Mouse (Mus musculus) heart, postnatal 0 days (tissue): ENCODE data around the gene Adamts5. TPM values are rescaled to one million over a fixed set of nuclear protein-coding genes. Genes with fewer than 3 reads are reported as not detected.

Experiments
- ATAC-seq: fragments of 200-750 bp; cut with Nextera tagmentation; 2 replicates; pipeline ENCODE4 v1.8.0; 2017; ENCODE audit warnings: low read depth, moderate number of reproducible peaks, moderate library complexity; ENCODE audit not compliant: insufficient read depth
- DNase-seq: peaks from one replicate; pipeline ENCODE4 v3.0.0-alpha.2; 2016; ENCODE audit warnings: low spot score
- H3K27ac ChIP-seq: fragments of 300-500 bp; sonication (generic); 2 replicates; pipeline ENCODE4 v1.5.1; 2014; ENCODE audit warnings: low read depth, mild to moderate bottlenecking
- H3K27me3 ChIP-seq: fragments of 300-500 bp; sonication (generic); 2 replicates; pipeline ENCODE4 v1.6.1; 2014; ENCODE audit warnings: low read length, mixed read lengths; ENCODE audit not compliant: control insufficient read depth, insufficient read depth
- H3K36me3 ChIP-seq: fragments of 300-500 bp; sonication (generic); replicated peaks from 2 replicates; pipeline ENCODE4 v1.6.1; 2014; ENCODE audit warnings: low read length, mixed read lengths; ENCODE audit not compliant: control insufficient read depth, insufficient read depth
- H3K4me1 ChIP-seq: fragments of 300-500 bp; sonication (generic); 2 replicates; pipeline ENCODE4 v1.6.1; 2014; ENCODE audit warnings: antibody characterized with exemption; ENCODE audit not compliant: control insufficient read depth, insufficient read depth
- H3K4me2 ChIP-seq: fragments of 300-500 bp; sonication (generic); 2 replicates; pipeline ENCODE4 v1.6.1; 2014; ENCODE audit warnings: low read depth, mild to moderate bottlenecking, low read length, moderate library complexity
- H3K4me3 ChIP-seq: fragments of 300-500 bp; sonication (generic); 2 replicates; pipeline ENCODE4 v1.5.1; 2014; ENCODE audit warnings: low read depth, low read length
- H3K9ac ChIP-seq: fragments of 300-500 bp; sonication (generic); replicated peaks from 2 replicates; pipeline ENCODE4 v1.6.1; 2014; ENCODE audit warnings: low read depth, low read length, mixed read lengths
- H3K9me3 ChIP-seq: fragments of 300-500 bp; sonication (generic); replicated peaks from 2 replicates; pipeline ENCODE4 v1.6.1; 2016; ENCODE audit warnings: low read length; ENCODE audit not compliant: control insufficient read depth
- CTCF ChIP-seq: IDR thresholded peaks from 2 replicates; pipeline ENCODE4 v1.5.1; 2016; ENCODE audit warnings: antibody characterized with exemption, control low read depth, low read depth
- EP300 ChIP-seq: IDR thresholded peaks from 2 replicates; pipeline ENCODE4 v1.6.1; 2016; ENCODE audit warnings: antibody characterized with exemption, low read depth
- WGBS: fragments of 180-500 bp; shearing (Covaris S2); extraction: QIAGEN DNeasy Blood & Tissue Kit; methylation state at CpG from one replicate; pipeline ENCODE4 v1.1.7; 2014; 5-methylcytosine and 5-hydroxymethylcytosine counted together
- polyA plus RNA-seq: library from polyadenylated mRNA; unstranded; fragments of >200 nt; fragmentation: Nextera tagmentation; extraction: Ambion mirVana; gene quantifications from 2 replicates; pipeline ENCODE4 v1.2.1, GENCODE M21; 2015
- total RNA-seq: library from RNA; depleted of rRNA; stranded (reverse); fragments of >200 nt; gene quantifications from 2 replicates; pipeline ENCODE4 v1.2.3, GENCODE M21; 2014; ENCODE audit warnings: low replicate concordance

Adamts5 gene
- total and polyA plus RNA-seq, 2 experiments from 2014 or later: 3.5 to 3.7 TPM

DNA sequence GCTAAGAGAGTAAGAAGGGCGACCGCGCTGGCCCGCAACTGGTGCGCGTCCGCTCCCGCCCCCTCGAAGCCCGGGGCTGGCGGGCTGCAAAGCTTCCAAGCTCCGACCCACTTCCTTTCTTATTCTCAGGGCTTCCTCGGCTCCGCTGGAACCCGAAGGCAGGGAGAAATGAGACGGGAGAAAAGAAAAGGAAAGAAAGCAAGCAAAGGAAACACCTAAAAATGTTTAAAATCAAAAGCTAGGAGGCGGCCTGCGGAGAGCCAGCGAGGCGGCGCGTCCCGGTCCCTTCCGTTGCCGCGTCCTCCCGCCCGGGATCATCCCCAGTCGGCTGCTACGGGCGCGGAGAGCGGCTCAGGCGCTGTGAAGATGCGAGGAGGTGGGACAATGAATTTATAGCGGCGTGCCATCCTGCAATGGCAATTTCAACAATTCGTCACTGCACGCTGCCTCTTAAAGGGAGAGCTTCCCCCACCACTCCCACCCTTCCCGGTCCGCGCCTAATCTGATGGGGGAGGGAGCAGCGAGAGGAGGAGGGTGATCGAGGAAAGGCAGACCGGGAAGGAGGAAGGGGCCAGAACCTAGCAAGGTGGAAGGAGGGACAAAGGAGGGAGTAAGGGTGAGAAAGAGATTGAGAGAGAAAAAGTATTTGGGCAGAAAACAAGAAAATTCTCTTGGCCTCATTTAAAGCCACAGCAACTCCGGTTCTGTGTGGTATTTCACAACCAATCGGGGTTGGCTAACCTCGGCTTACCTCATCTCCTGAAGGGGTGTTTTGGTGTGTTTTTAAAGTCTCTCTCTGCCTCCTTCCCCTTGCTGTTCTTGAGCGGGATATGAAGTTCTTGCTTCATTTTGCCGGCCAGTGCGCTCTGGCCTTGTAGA is 687 bp downstream of the Adamts5 start:
- under 1% methylated on average over 51 of the region's 51 CpGs for WGBS
- DNase-seq (peak; percentile 57), ATAC-seq (peak; percentile 34)
- H3K36me3 ChIP-seq: no peaks in the 10 kb centered on the region
- peak overlapping the region; percentile 71 for H3K27ac ChIP-seq
- H3K9me3 ChIP-seq: no peaks in the 10 kb centered on the region
- H3K4me2 ChIP-seq: peak overlapping the region; percentile 87
- 0 out of 2 replicates have a peak, but pooled peaks cover 7% of the 10 kb centered on the region for H3K27me3 ChIP-seq
- TF ChIP-seq CTCF (no peak), EP300 (no peak)
- H3K4me3 ChIP-seq: peak overlapping the region; percentile 66
- H3K9ac ChIP-seq: peak overlapping the region; percentile 56
- H3K4me1 ChIP-seq: peaks cover 8% of the 10 kb centered on the region

- no peaks in the 10 kb centered on the region for H3K36me3 ChIP-seq
- no peaks in the 10 kb centered on the region for H3K9me3 ChIP-seq
- TF ChIP-seq EP300: no peak
- TF ChIP-seq CTCF: no peak
- 1% methylated on average over 45 of the region's 45 CpGs for WGBS
- 0 out of 2 replicates have a peak, but pooled peaks cover 7% of the 10 kb centered on the region for H3K27me3 ChIP-seq
- peak; percentile 18; the same call in 1 of the 2 replicates for ATAC-seq
- peak overlapping the region; percentile 71 for H3K27ac ChIP-seq
- peak overlapping the region; percentile 56 for H3K9ac ChIP-seq
- DNase-seq: peak; percentile 20
- peak overlapping the region; percentile 87 for H3K4me2 ChIP-seq
- peak overlapping the region; percentile 66 for H3K4me3 ChIP-seq
- H3K4me1 ChIP-seq: peaks cover 8% of the 10 kb centered on the region
Measured at GRCm38 (mm10) chr16:85899790-85900587, 1.6 kb downstream of the Adamts5 start.

GRCm38 (mm10) chr16:85899301-85899721 is 2.3 kb downstream of the Adamts5 start:
- Histone ChIP-seq H3K4me2 (peak overlapping the region; percentile 87), H3K27ac (peak overlapping the region; percentile 71; the same call in 1 of the 2 replicates), H3K9me3 (no peaks in the 10 kb centered on the region), H3K4me1 (peaks cover 8% of the 10 kb centered on the region), H3K4me3 (peak overlapping the region; percentile 66), H3K36me3 (no peaks in the 10 kb centered on the region), H3K9ac (peak overlapping the region; percentile 56; the same call in 1 of the 2 replicates), H3K27me3 (0 out of 2 replicates have a peak, but pooled peaks cover 7% of the 10 kb centered on the region)
- 20% methylated on average over 25 of the region's 25 CpGs for WGBS
- ATAC-seq: no peak
- TF ChIP-seq EP300 (no peak), CTCF (no peak; the same call in 1 of the 2 replicates)
- no peak for DNase-seq

GRCm38 (mm10) chr16:85898816-85899215 is 2.8 kb downstream of the Adamts5 start:
- no peak for TF ChIP-seq CTCF
- no peak for TF ChIP-seq EP300
- peak overlapping the region; percentile 71; the same call in 1 of the 2 replicates for H3K27ac ChIP-seq

DNA sequence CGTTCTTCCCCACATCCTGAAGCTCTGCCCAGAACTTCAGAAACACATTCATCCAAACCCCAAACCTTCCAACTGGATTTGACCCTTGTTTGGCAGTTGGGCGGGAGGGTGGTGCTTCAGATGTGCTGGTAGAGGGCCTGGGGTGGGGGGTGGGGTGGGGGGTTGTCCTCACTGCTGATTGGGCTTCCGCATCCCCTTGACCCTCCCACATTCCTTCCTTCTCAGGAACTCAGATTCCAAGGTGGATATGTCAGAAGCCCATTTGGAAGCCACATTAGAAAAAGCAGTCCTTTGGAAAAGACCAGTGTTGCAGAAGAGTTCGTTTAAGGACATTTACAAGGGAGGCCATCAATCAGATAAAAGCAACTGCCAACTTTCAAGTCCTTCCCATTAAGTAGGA is 3.2 kb downstream of the Adamts5 start:
- Histone ChIP-seq H3K4me3 (peak overlapping the region; percentile 66), H3K36me3 (no peaks in the 10 kb centered on the region), H3K4me2 (peak overlapping the region; percentile 87), H3K27ac (peak overlapping the region; percentile 71; the same call in 1 of the 2 replicates), H3K9me3 (no peaks in the 10 kb centered on the region), H3K27me3 (0 out of 2 replicates have a peak, but pooled peaks cover 7% of the 10 kb centered on the region), H3K4me1 (peaks cover 8% of the 10 kb centered on the region), H3K9ac (no peak overlapping the region)
- ATAC-seq: no peak; the same call in 1 of the 2 replicates
- 58% methylated on average over 4 of the region's 4 CpGs for WGBS
- TF ChIP-seq CTCF: no peak
- TF ChIP-seq EP300: no peak
- no peak for DNase-seq

More at GRCm38 (mm10) chr16:85898816-85899215, 2.8 kb downstream of the Adamts5 start:
- ATAC-seq (no peak), DNase-seq (no peak)
- peak overlapping the region; percentile 87 for H3K4me2 ChIP-seq
- H3K27me3 ChIP-seq: 0 out of 2 replicates have a peak, but pooled peaks cover 7% of the 10 kb centered on the region
- H3K9ac ChIP-seq: no peak overlapping the region
- H3K9me3 ChIP-seq: no peaks in the 10 kb centered on the region
- peaks cover 8% of the 10 kb centered on the region for H3K4me1 ChIP-seq
- H3K36me3 ChIP-seq: no peaks in the 10 kb centered on the region
- peak overlapping the region; percentile 66 for H3K4me3 ChIP-seq
- WGBS: 72% methylated on average over 10 of the region's 10 CpGs
